Mouse (Mus musculus) gastrocnemius, adult 18-20 months (tissue): Measurements from ENCODE around the gene Jmjd8. TPM values are rescaled to one million over a fixed set of nuclear protein-coding genes. Genes with fewer than 3 reads are reported as not detected.

ENCODE experiments used
- DNase-seq: peaks from one replicate; pipeline ENCODE4 v3.0.0; 2021; ENCODE audit warnings: low spot score
- microRNA-seq: library from miRNA; unstranded; fragments of <30 nt; microRNA quantifications from one replicate; pipeline ENCODE4 v1.2.0, GENCODE M21; 2021
- total RNA-seq, 2 experiments: library from RNA; stranded (reverse); gene quantifications; 2 replicates each; pipeline ENCODE4 v1.2.3; 2021

Jmjd8 gene
- total RNA-seq, 2 experiments from 2014 or later, result 12.6 to 14.2 TPM

GRCm38 (mm10) chr17:25877025-25877424 lies 48.4 kb downstream of the Jmjd8 start:
- DNase-seq, result no peak

DNA sequence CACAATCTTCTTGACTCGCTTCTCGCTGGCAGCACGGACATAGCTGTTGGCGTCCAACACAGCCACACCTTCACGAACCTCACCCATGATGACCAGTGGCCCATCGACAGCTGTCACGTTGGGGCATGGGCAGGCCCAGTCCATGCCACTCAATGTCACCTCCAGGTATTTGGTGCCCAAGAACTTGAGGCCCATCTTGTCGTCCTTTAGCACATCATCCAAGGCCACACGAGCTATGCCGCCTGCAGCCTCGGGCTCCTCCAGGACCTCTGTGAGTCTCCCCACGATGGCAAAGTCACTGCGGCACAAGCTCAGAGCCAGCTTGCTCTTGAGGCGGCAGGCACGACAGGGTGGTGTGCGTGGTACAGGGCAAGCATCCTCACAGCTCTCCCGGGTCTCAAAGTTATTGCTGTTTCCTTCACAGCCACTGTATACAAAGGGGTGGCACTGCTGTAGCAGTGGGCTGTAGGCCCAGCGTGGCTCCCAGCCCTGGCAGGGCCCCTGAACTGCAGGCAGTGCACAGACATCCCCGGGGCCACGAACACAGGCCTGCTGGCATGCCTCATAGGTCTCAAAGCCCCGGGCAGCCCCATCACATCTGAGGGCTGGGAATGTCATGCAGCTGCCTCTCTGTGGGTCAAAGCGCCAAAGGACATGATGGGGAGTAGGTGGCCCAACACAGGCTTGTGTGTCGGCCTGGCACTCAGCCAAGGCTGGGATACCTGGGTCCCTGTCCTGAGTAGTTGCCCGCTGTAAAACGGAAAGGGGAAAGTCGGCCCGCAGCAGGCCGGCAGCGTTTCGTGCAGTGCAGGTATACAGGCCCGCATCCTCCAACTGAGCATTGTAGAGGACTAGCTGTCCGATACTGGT lies 49.3 kb downstream of the Jmjd8 start:
- no peak for DNase-seq

DNA sequence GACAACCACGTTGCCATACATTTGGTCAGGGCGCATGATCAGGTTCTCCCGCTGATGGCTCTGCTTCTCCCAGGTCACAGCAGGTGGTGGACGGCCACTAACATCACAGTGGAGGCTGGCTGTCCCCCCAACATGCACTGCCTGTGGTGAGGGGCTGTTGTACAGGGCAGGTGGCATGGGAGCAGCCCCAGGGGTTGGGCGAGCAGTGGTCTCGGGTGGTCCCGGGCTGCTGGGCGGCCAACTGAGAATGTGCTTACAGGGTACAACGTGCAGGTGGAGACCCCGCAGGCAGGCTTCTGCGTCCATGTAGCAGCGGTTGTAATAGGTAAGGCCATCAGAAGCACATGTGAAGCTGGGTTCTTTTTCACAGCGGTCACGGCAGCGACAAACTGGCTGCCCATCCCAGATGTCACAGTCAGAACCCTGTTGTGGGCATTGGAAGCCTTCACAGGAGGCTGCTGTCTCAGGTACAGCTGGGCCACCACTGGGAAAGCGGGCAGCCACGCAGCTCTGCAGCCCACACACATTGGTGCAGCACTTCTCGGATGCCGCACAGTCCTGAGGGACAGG lies 50.0 kb downstream of the Jmjd8 start:
- DNase-seq, result no peak

- no peak for DNase-seq
Measured at GRCm38 (mm10) chr17:25879261-25879660, 50.6 kb downstream of the Jmjd8 start.

DNA sequence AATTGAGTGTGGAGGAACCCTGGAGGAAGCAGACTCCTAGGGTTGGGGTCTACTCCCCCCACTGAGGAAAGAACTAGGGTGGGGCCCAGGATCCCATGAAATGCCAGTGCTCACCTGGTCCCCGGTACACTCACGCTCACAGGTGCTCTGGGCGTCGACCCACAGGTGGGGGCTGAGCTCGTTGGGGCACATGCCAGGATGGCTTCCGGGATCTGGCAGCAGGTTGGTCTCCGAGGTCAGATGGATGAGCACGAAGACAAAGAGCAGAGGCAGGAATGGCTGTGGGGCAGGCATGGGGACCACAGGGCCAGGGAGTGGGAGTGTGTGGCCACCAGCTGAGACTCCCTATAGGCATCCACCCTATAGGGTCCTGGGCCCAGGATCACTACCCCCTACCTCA lies 51.1 kb downstream of the Jmjd8 start:
- DNase-seq, result no peak

DNA sequence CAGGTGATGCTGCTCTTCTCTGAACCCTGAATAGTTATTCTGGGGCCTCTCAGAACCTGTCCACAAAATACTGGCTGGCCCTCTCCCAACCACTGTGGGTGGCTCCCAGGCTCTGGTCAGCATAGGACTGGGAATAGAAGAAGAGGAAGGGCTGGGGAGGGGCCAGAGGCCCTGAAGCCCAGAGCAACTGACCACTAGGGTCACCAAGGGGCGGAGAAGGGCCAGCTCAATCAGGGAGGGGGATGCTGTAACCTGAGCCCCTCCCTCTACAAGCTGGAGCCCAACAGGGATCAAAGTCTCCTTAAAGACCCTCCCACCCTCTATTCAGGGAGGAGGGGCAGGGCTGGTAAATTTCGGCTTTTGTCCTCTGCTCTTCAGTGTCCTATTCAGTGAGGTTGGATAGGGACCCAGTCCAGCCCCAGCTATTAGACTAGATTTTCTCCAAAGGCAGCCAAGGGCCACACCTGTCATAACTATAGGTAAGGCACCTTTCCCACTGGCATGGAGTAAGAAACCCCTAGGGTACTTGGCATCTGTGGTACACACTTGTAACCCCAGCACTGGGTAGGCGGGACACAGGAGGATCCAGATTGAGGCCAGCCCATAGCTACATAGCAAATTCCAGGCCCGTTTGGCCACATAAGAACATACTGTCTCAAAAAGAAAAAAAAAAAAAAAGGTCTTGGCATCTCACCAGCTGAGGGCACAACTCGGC lies 51.7 kb downstream of the Jmjd8 start, which contains the start of gene Wfikkn1:
Wfikkn1 (minus strand) TSS at position 663 of the 715 bp plus-strand sequence.
- no peak for DNase-seq

- DNase-seq, result no peak
Measured at GRCm38 (mm10) chr17:25880913-25881641, 52.4 kb downstream of the Jmjd8 start.

Small RNA genes within 50 kb of the gene (microRNA-seq; reads per million reads assigned to microRNA genes)
- gene Mir3082 (not detected), gene Mir6966 (not detected)

Other genes starting within 250 kb of the Jmjd8 start
- gene Lmf1, start 249.8 kb upstream of the Jmjd8 start, total RNA-seq, result 10 to 100 TPM; 11.3 to 12.6 TPM
- not detected for gene Gng13, start 111.7 kb upstream of the Jmjd8 start, total RNA-seq
- 1 to 10 TPM in 1 of 2 experiments, under 1 TPM in 1; 0.47 to 1.1 TPM for gene Chtf18, start 101.4 kb upstream of the Jmjd8 start, total RNA-seq
- gene Rpusd1, start 101.2 kb upstream of the Jmjd8 start, total RNA-seq, result 1 to 10 TPM; 3.5 to 4.2 TPM
- not detected for gene Mslnl, start 92.8 kb upstream of the Jmjd8 start, total RNA-seq
- under 1 TPM; 0.26 to 0.46 TPM for gene Msln, start 74.5 kb upstream of the Jmjd8 start, total RNA-seq
- 10 to 100 TPM; 27.3 to 29.2 TPM for gene Narfl, start 55.1 kb upstream of the Jmjd8 start, total RNA-seq
- gene Haghl, start 43.2 kb upstream of the Jmjd8 start, total RNA-seq, result 10 to 100 TPM; 10.6 to 10.7 TPM
- gene Ccdc78, start 42.3 kb upstream of the Jmjd8 start, total RNA-seq, result not detected
- 10 to 100 TPM; 42.2 to 46.8 TPM for gene Fam173a, start 36.0 kb upstream of the Jmjd8 start, total RNA-seq
- not detected for gene AC134908.4, start 33.2 kb upstream of the Jmjd8 start, total RNA-seq
- 10 to 100 TPM; 40.1 to 48.4 TPM for gene Metrn, start 31.7 kb upstream of the Jmjd8 start, total RNA-seq
- gene Fbxl16, start 19.8 kb upstream of the Jmjd8 start, total RNA-seq, result under 1 TPM; 0.62 to 0.91 TPM
- gene Wdr24, start 5.2 kb upstream of the Jmjd8 start, total RNA-seq, result 1 to 10 TPM; 9.6 to 9.8 TPM
- 10 to 100 TPM; 88.4 to 92.9 TPM for gene Stub1, start 4.5 kb downstream of the Jmjd8 start, total RNA-seq
- gene Rhbdl1, start 8.4 kb downstream of the Jmjd8 start, total RNA-seq, result 10 to 100 TPM; 10.7 to 14.7 TPM
- 10 to 100 TPM; 10.0 to 11.8 TPM for gene Gm20683, start 12.9 kb downstream of the Jmjd8 start, total RNA-seq
- 10 to 100 TPM; 72.4 to 72.9 TPM for gene Rhot2, start 16.0 kb downstream of the Jmjd8 start, total RNA-seq
- under 1 TPM; 0.55 to 0.64 TPM for gene Wdr90, start 32.6 kb downstream of the Jmjd8 start, total RNA-seq
- 100 to 1,000 TPM in 1 of 2 experiments, 10 to 100 TPM in 1; 84.2 to 102 TPM for gene Mcrip2, start 39.9 kb downstream of the Jmjd8 start, total RNA-seq
- gene Mettl26, start 46.2 kb downstream of the Jmjd8 start, total RNA-seq, result 10 to 100 TPM; 25.4 to 33.4 TPM
- gene Wfikkn1, start 52.0 kb downstream of the Jmjd8 start, total RNA-seq, result under 1 TPM; 0.43 to 0.62 TPM
- gene Rab40c, start 90.9 kb downstream of the Jmjd8 start, total RNA-seq, result 10 to 100 TPM in 1 of 2 experiments, 1 to 10 TPM in 1; 7.6 to 11.1 TPM
- gene Pigq, start 116.1 kb downstream of the Jmjd8 start, total RNA-seq, result 10 to 100 TPM; 19.9 to 22.2 TPM
- gene Nhlrc4, start 116.1 kb downstream of the Jmjd8 start, total RNA-seq, result not detected
- not detected for gene A930017K11Rik, start 123.7 kb downstream of the Jmjd8 start, total RNA-seq
- gene Capn15, start 156.9 kb downstream of the Jmjd8 start, total RNA-seq, result 1 to 10 TPM; 4.4 to 6.5 TPM
- 10 to 100 TPM; 88.9 to 96.2 TPM for gene Rab11fip3, start 240.7 kb downstream of the Jmjd8 start, total RNA-seq